Mouse (Mus musculus) brain, embryonic 14.5 days (tissue): ENCODE results near the gene Trio.

Experiments used
- CTCF ChIP-seq: fragments of 200-500 bp; IDR thresholded peaks from 2 replicates; pipeline ENCODE4 v1.5.1; 2012; ENCODE audit warnings: inconsistent platforms, mild to moderate bottlenecking, moderate library complexity, borderline replicate concordance; ENCODE audit not compliant: insufficient read depth, insufficient read length; ENCODE audit errors: extremely low read depth
- POLR2A ChIP-seq: fragments of 200-500 bp; IDR thresholded peaks from 2 replicates; pipeline ENCODE4 v1.6.1; 2012; ENCODE audit warnings: mild to moderate bottlenecking, inconsistent platforms, borderline replicate concordance; ENCODE audit not compliant: poor library complexity, insufficient read depth, insufficient read length, severe bottlenecking; ENCODE audit errors: extremely low read depth

GRCm38 (mm10) chr15:27943486-27944195 is 82.0 kb downstream of the Trio start:
- TF ChIP-seq POLR2A, result no peak
- TF ChIP-seq CTCF, result no peak
